Mouse (Mus musculus) lung, embryonic 15.5 days (tissue): ENCODE results near the gene Rec114. TPM values are rescaled to one million over a fixed set of nuclear protein-coding genes. Genes with fewer than 3 reads are reported as not detected.

Source experiments
- ATAC-seq: fragments of 200-750 bp; cut with Nextera tagmentation; 2 replicates; pipeline ENCODE4 v1.8.0; 2017; ENCODE audit warnings: moderate number of reproducible peaks, borderline replicate concordance; ENCODE audit not compliant: low FRiP score, low TSS enrichment; ENCODE audit errors: extremely low read depth
- H3K27ac ChIP-seq: fragments of 300-500 bp; sonication (generic); 2 replicates; pipeline ENCODE4 v1.5.1; 2015; ENCODE audit warnings: moderate library complexity, mild to moderate bottlenecking, inconsistent platforms
- H3K27me3 ChIP-seq: fragments of 300-500 bp; sonication (generic); 2 replicates; pipeline ENCODE4 v1.6.1; 2015; ENCODE audit warnings: inconsistent platforms
- H3K36me3 ChIP-seq: fragments of 300-500 bp; sonication (generic); 2 replicates; pipeline ENCODE4 v1.6.1; 2015; ENCODE audit warnings: inconsistent platforms
- H3K4me1 ChIP-seq: fragments of 300-500 bp; sonication (generic); 2 replicates; pipeline ENCODE4 v1.6.1; 2015; ENCODE audit warnings: inconsistent platforms
- H3K4me2 ChIP-seq: fragments of 300-500 bp; sonication (generic); 2 replicates; pipeline ENCODE4 v1.6.1; 2015; ENCODE audit warnings: inconsistent platforms, mild to moderate bottlenecking, moderate library complexity
- H3K4me3 ChIP-seq: fragments of 300-500 bp; sonication (generic); 2 replicates; pipeline ENCODE4 v1.5.1; 2015; ENCODE audit warnings: mild to moderate bottlenecking, inconsistent platforms
- H3K9ac ChIP-seq: fragments of 300-500 bp; sonication (generic); 2 replicates; pipeline ENCODE4 v1.6.1; 2015; ENCODE audit warnings: inconsistent platforms
- H3K9me3 ChIP-seq: fragments of 300-500 bp; sonication (generic); 2 replicates; pipeline ENCODE4 v1.6.1; 2016; ENCODE audit warnings: inconsistent platforms
- WGBS: fragments of 180-500 bp; shearing (Covaris S2); methylation state at CpG from one replicate; pipeline ENCODE4 v1.1.7; 2015; 5-methylcytosine and 5-hydroxymethylcytosine counted together
- polyA plus RNA-seq: library from polyadenylated mRNA; unstranded; fragments of >200 nt; fragmentation: Nextera tagmentation; extraction: Ambion mirVana; gene quantifications from 2 replicates; pipeline ENCODE4 v1.2.1, GENCODE M21; 2015

The Rec114 gene
- polyA plus RNA-seq = 1.8 TPM in 2 replicates

- no peaks in the 10 kb centered on the region for H3K9me3 ChIP-seq
- no peak within 1 kb of the TSS for H3K9ac ChIP-seq
- no peak within 1 kb of the TSS for H3K4me3 ChIP-seq
- H3K36me3 ChIP-seq = no peaks in the 10 kb centered on the region
- no peak within 1 kb of the TSS for H3K27ac ChIP-seq
- H3K4me2 ChIP-seq = no peak within 1 kb of the TSS
- WGBS = 91% methylated on average over 3 of the region's 3 CpGs
- no peaks in the 10 kb centered on the region for H3K27me3 ChIP-seq
- no peak for ATAC-seq
- no peaks in the 10 kb centered on the region for H3K4me1 ChIP-seq
Observed at GRCm38 (mm10) chr9:58743702-58744248, at the start of gene Rec114. Gene Rec114 (minus strand): TSS chr9:58743964.

GRCm38 (mm10) chr9:58789476-58789875 lies 45.7 kb upstream of the Rec114 start:
- Histone ChIP-seq H3K9ac (no peak overlapping the region), H3K27ac (no peak overlapping the region), H3K36me3 (no peaks in the 10 kb centered on the region), H3K27me3 (no peaks in the 10 kb centered on the region), H3K9me3 (no peaks in the 10 kb centered on the region), H3K4me2 (no peak overlapping the region), H3K4me1 (no peaks in the 10 kb centered on the region), H3K4me3 (no peak overlapping the region)
- 77% methylated on average over 3 of the region's 3 CpGs for WGBS
- no peak for ATAC-seq

GRCm38 (mm10) chr9:58775363-58775762 lies 31.6 kb upstream of the Rec114 start:
- Histone ChIP-seq H3K36me3 (no peaks in the 10 kb centered on the region), H3K27me3 (no peaks in the 10 kb centered on the region)

GRCm38 (mm10) chr9:58774761-58775160 lies 31.0 kb upstream of the Rec114 start:
- H3K4me1 ChIP-seq = no peaks in the 10 kb centered on the region
- H3K9me3 ChIP-seq = no peaks in the 10 kb centered on the region
- no peaks in the 10 kb centered on the region for H3K36me3 ChIP-seq
- no peak overlapping the region for H3K9ac ChIP-seq
- ATAC-seq = no peak
- no peaks in the 10 kb centered on the region for H3K27me3 ChIP-seq
- 54% methylated on average over 3 of the region's 3 CpGs for WGBS
- H3K27ac ChIP-seq = no peak overlapping the region
- no peak overlapping the region for H3K4me3 ChIP-seq
- no peak overlapping the region for H3K4me2 ChIP-seq

More at GRCm38 (mm10) chr9:58775363-58775762, 31.6 kb upstream of the Rec114 start:
- H3K9ac ChIP-seq = no peak overlapping the region
- H3K4me2 ChIP-seq = no peak overlapping the region
- no peak for ATAC-seq
- H3K4me3 ChIP-seq = no peak overlapping the region
- no peaks in the 10 kb centered on the region for H3K4me1 ChIP-seq
- H3K9me3 ChIP-seq = no peaks in the 10 kb centered on the region
- H3K27ac ChIP-seq = no peak overlapping the region
- WGBS = 11% methylated on average over 2 of the region's 2 CpGs

GRCm38 (mm10) chr9:58769943-58770342 lies 26.2 kb upstream of the Rec114 start:
- 60% methylated on average over 12 of the region's 12 CpGs for WGBS
- Histone ChIP-seq H3K4me1 (no peaks in the 10 kb centered on the region), H3K4me2 (no peak overlapping the region), H3K27ac (no peak overlapping the region), H3K9me3 (no peaks in the 10 kb centered on the region), H3K9ac (no peak overlapping the region), H3K27me3 (no peaks in the 10 kb centered on the region), H3K4me3 (no peak overlapping the region), H3K36me3 (no peaks in the 10 kb centered on the region)
- no peak for ATAC-seq

GRCm38 (mm10) chr9:58766959-58767955 lies 23.5 kb upstream of the Rec114 start:
- Histone ChIP-seq H3K4me3 (no peak overlapping the region), H3K9ac (no peak overlapping the region), H3K4me1 (no peaks in the 10 kb centered on the region), H3K4me2 (no peak overlapping the region), H3K36me3 (no peaks in the 10 kb centered on the region), H3K27ac (no peak overlapping the region), H3K27me3 (no peaks in the 10 kb centered on the region), H3K9me3 (no peaks in the 10 kb centered on the region)
- WGBS = 58% methylated on average over 17 of the region's 17 CpGs
- ATAC-seq = peak; percentile 95

- Histone ChIP-seq H3K27me3 (no peaks in the 10 kb centered on the region), H3K9me3 (no peaks in the 10 kb centered on the region), H3K27ac (no peak overlapping the region), H3K9ac (no peak overlapping the region), H3K4me3 (no peak overlapping the region), H3K36me3 (no peaks in the 10 kb centered on the region), H3K4me1 (no peaks in the 10 kb centered on the region), H3K4me2 (no peak overlapping the region)
- WGBS = 88% methylated on average over 5 of the region's 5 CpGs
- no peak for ATAC-seq
Observed at GRCm38 (mm10) chr9:58764354-58764753, 20.6 kb upstream of the Rec114 start.

GRCm38 (mm10) chr9:58763114-58763513 lies 19.4 kb upstream of the Rec114 start:
- 66% methylated on average over 4 of the region's 4 CpGs for WGBS
- no peak overlapping the region for H3K27ac ChIP-seq
- no peak for ATAC-seq
- no peaks in the 10 kb centered on the region for H3K27me3 ChIP-seq
- H3K9me3 ChIP-seq = no peaks in the 10 kb centered on the region
- H3K4me3 ChIP-seq = no peak overlapping the region
- H3K9ac ChIP-seq = no peak overlapping the region
- H3K36me3 ChIP-seq = no peaks in the 10 kb centered on the region
- H3K4me1 ChIP-seq = no peaks in the 10 kb centered on the region
- H3K4me2 ChIP-seq = no peak overlapping the region

GRCm38 (mm10) chr9:58762086-58762485 lies 18.3 kb upstream of the Rec114 start:
- H3K4me2 ChIP-seq = no peak overlapping the region
- no peaks in the 10 kb centered on the region for H3K36me3 ChIP-seq
- H3K27me3 ChIP-seq = no peaks in the 10 kb centered on the region
- WGBS = 34% methylated on average over 2 of the region's 2 CpGs
- H3K9ac ChIP-seq = no peak overlapping the region
- H3K4me1 ChIP-seq = no peaks in the 10 kb centered on the region
- H3K27ac ChIP-seq = no peak overlapping the region
- H3K9me3 ChIP-seq = no peaks in the 10 kb centered on the region
- ATAC-seq = no peak
- H3K4me3 ChIP-seq = no peak overlapping the region

GRCm38 (mm10) chr9:58758754-58759153 lies 15.0 kb upstream of the Rec114 start:
- Histone ChIP-seq H3K4me3 (no peak overlapping the region), H3K9me3 (no peaks in the 10 kb centered on the region), H3K27ac (no peak overlapping the region), H3K36me3 (no peaks in the 10 kb centered on the region), H3K27me3 (no peaks in the 10 kb centered on the region), H3K4me2 (no peak overlapping the region), H3K4me1 (no peaks in the 10 kb centered on the region), H3K9ac (no peak overlapping the region)
- ATAC-seq = no peak
- WGBS = 80% methylated on average over 7 of the region's 7 CpGs

- no peaks in the 10 kb centered on the region for H3K4me1 ChIP-seq
- H3K27ac ChIP-seq = no peak overlapping the region
- no peak overlapping the region for H3K9ac ChIP-seq
- no peak for ATAC-seq
- H3K4me2 ChIP-seq = no peak overlapping the region
- no peaks in the 10 kb centered on the region for H3K36me3 ChIP-seq
- no peaks in the 10 kb centered on the region for H3K27me3 ChIP-seq
- no peaks in the 10 kb centered on the region for H3K9me3 ChIP-seq
- 58% methylated on average over 12 of the region's 12 CpGs for WGBS
- H3K4me3 ChIP-seq = no peak overlapping the region
Observed at GRCm38 (mm10) chr9:58756371-58757132, 12.8 kb upstream of the Rec114 start.

GRCm38 (mm10) chr9:58753606-58754005 lies 9.8 kb upstream of the Rec114 start:
- Histone ChIP-seq H3K36me3 (no peaks in the 10 kb centered on the region), H3K27me3 (no peaks in the 10 kb centered on the region), H3K9me3 (no peaks in the 10 kb centered on the region), H3K27ac (no peak overlapping the region), H3K4me1 (no peaks in the 10 kb centered on the region), H3K4me3 (no peak overlapping the region), H3K9ac (no peak overlapping the region), H3K4me2 (no peak overlapping the region)
- 70% methylated on average over 1 of the region's 1 CpGs for WGBS
- no peak for ATAC-seq
